Mouse (Mus musculus) right cerebral cortex, postnatal 4 days (tissue): ENCODE data around the gene Pcgf5.

Experiments
- DNase-seq: peaks from one replicate; pipeline ENCODE4 v3.0.0-alpha.2; 2022

The Pcgf5 gene

GRCm38 (mm10) chr19:36496532-36496931 lies 148.4 kb downstream of the Pcgf5 start:
- DNase-seq, result no peak

- no peak for DNase-seq
Observed at GRCm38 (mm10) chr19:36497067-36497466, 149.0 kb downstream of the Pcgf5 start.

- no peak for DNase-seq
Observed at GRCm38 (mm10) chr19:36497744-36498143, 149.6 kb downstream of the Pcgf5 start.

- DNase-seq, result no peak
Observed at GRCm38 (mm10) chr19:36504716-36505115, 156.6 kb downstream of the Pcgf5 start.
